Mouse (Mus musculus): Measurements from ENCODE around the gene Fgd2. TPM values are rescaled to one million over a fixed set of nuclear protein-coding genes. Genes with fewer than 3 reads are reported as not detected.

Fgd2 gene
- polyA plus RNA-seq, 1 experiment from 2014 or later = 11.3 TPM

- Histone ChIP-seq H3K9me3 (no peaks in the 10 kb centered on the region), H3K27ac (no peak overlapping the region), H3K9ac (no peak overlapping the region), H3K4me1 (no peaks in the 10 kb centered on the region), H3K27me3 (replicated peaks) (no peaks in the 10 kb centered on the region), H3K4me3 (replicated peaks) (no peak overlapping the region), H3K36me3 (no peaks in the 10 kb centered on the region), H3K4me2 (no peak overlapping the region)
- WGBS = 74% methylated on average over 8 of the region's 8 CpGs
- ATAC-seq (ENCODE audit: insufficient read depth, low FRiP score, low read depth) = no peak
Measured at GRCm38 (mm10) chr17:29422912-29423504, 62.3 kb downstream of the Fgd2 start.

- WGBS = 89% methylated on average over 2 of the region's 2 CpGs
- no peaks in the 10 kb centered on the region for H3K4me1 ChIP-seq
- no peak overlapping the region for H3K9ac ChIP-seq
- no peak for ATAC-seq (ENCODE audit: insufficient read depth, low FRiP score, low read depth)
- H3K9me3 ChIP-seq = no peaks in the 10 kb centered on the region
- no peaks in the 10 kb centered on the region for H3K36me3 ChIP-seq
- H3K4me2 ChIP-seq = no peak overlapping the region
- no peak overlapping the region for H3K27ac ChIP-seq
- H3K27me3 ChIP-seq (replicated peaks) = no peaks in the 10 kb centered on the region
- no peak overlapping the region for H3K4me3 ChIP-seq (replicated peaks)
Measured at GRCm38 (mm10) chr17:29423991-29424390, 63.3 kb downstream of the Fgd2 start.

GRCm38 (mm10) chr17:29425345-29425744 lies 64.6 kb downstream of the Fgd2 start:
- Histone ChIP-seq H3K36me3 (no peaks in the 10 kb centered on the region), H3K9ac (no peak overlapping the region), H3K9me3 (no peaks in the 10 kb centered on the region), H3K27ac (no peak overlapping the region), H3K27me3 (replicated peaks) (no peaks in the 10 kb centered on the region), H3K4me3 (replicated peaks) (no peak overlapping the region), H3K4me2 (no peak overlapping the region), H3K4me1 (no peaks in the 10 kb centered on the region)
- WGBS = 75% methylated on average over 9 of the region's 9 CpGs
- no peak for ATAC-seq (ENCODE audit: insufficient read depth, low FRiP score, low read depth)

GRCm38 (mm10) chr17:29428213-29428612 lies 67.5 kb downstream of the Fgd2 start:
- Histone ChIP-seq H3K4me3 (replicated peaks) (no peak overlapping the region), H3K27me3 (replicated peaks) (no peaks in the 10 kb centered on the region), H3K9ac (no peak overlapping the region), H3K27ac (no peak overlapping the region), H3K36me3 (no peaks in the 10 kb centered on the region), H3K4me2 (no peak overlapping the region), H3K9me3 (no peaks in the 10 kb centered on the region), H3K4me1 (no peaks in the 10 kb centered on the region)
- no peak for ATAC-seq (ENCODE audit: insufficient read depth, low FRiP score, low read depth)
- WGBS = 29% methylated on average over 8 of the region's 8 CpGs

GRCm38 (mm10) chr17:29428826-29429225 lies 68.1 kb downstream of the Fgd2 start:
- Histone ChIP-seq H3K36me3 (no peaks in the 10 kb centered on the region), H3K4me2 (no peak overlapping the region), H3K9me3 (no peaks in the 10 kb centered on the region), H3K27me3 (replicated peaks) (no peaks in the 10 kb centered on the region), H3K27ac (no peak overlapping the region), H3K4me1 (no peaks in the 10 kb centered on the region), H3K9ac (no peak overlapping the region), H3K4me3 (replicated peaks) (no peak overlapping the region)
- ATAC-seq (ENCODE audit: insufficient read depth, low FRiP score, low read depth) = no peak
- WGBS = 28% methylated on average over 2 of the region's 2 CpGs

Other genes starting within 250 kb of the Fgd2 start
- gene Rab44, start 246.8 kb upstream of the Fgd2 start, polyA plus RNA-seq (2015; fragmentation: Nextera tagmentation; extraction: Ambion mirVana) = 1.5 and 2.3 TPM in 2 replicates
- gene Cpne5, start 122.7 kb upstream of the Fgd2 start, polyA plus RNA-seq (2015; fragmentation: Nextera tagmentation; extraction: Ambion mirVana) = 9.2 and 10.3 TPM in 2 replicates
- gene Ppil1, start 96.7 kb upstream of the Fgd2 start, polyA plus RNA-seq (2015; fragmentation: Nextera tagmentation; extraction: Ambion mirVana) = 148 and 150 TPM in 2 replicates
- 81.6 and 87.1 TPM in 2 replicates for gene BC004004, start 92.1 kb upstream of the Fgd2 start, polyA plus RNA-seq (2015; fragmentation: Nextera tagmentation; extraction: Ambion mirVana)
- gene Pi16, start 43.2 kb upstream of the Fgd2 start, polyA plus RNA-seq (2015; fragmentation: Nextera tagmentation; extraction: Ambion mirVana) = 1.6 and 1.9 TPM in 2 replicates
- gene Mtch1, start 13.0 kb upstream of the Fgd2 start, polyA plus RNA-seq (2015; fragmentation: Nextera tagmentation; extraction: Ambion mirVana) = 250 and 272 TPM in 2 replicates
- 11.5 and 20.9 TPM in 2 replicates for gene Pim1, start 129.8 kb downstream of the Fgd2 start, polyA plus RNA-seq (2015; fragmentation: Nextera tagmentation; extraction: Ambion mirVana)
- gene Gm17657, start 188.7 kb downstream of the Fgd2 start, polyA plus RNA-seq (2015; fragmentation: Nextera tagmentation; extraction: Ambion mirVana) = not detected in 2 replicates
- gene Tbc1d22b, start 188.9 kb downstream of the Fgd2 start, polyA plus RNA-seq (2015; fragmentation: Nextera tagmentation; extraction: Ambion mirVana) = 12.2 and 14.8 TPM in 2 replicates
- 0.93 and 1.3 TPM in 2 replicates for gene Tmem217, start 191.5 kb downstream of the Fgd2 start, polyA plus RNA-seq (2015; fragmentation: Nextera tagmentation; extraction: Ambion mirVana)